Mouse (Mus musculus) liver, embryonic 12.5 days (tissue): ENCODE measurements around the gene Eif4e2. TPM values are rescaled to one million over a fixed set of nuclear protein-coding genes. Genes with fewer than 3 reads are reported as not detected.
A peak's percentile ranks its signal among the peaks of the same experiment; 100 is the strongest.

Experiments
- ATAC-seq: fragments of 200-750 bp; cut with Nextera tagmentation; 2 replicates; pipeline ENCODE4 v1.8.0; 2017; ENCODE audit warnings: moderate number of reproducible peaks, mild to moderate bottlenecking, moderate library complexity
- H3K27ac ChIP-seq: fragments of 300-500 bp; sonication (generic); 2 replicates; pipeline ENCODE4 v1.5.1; 2016; ENCODE audit warnings: mild to moderate bottlenecking
- H3K27me3 ChIP-seq: fragments of 300-500 bp; sonication (generic); replicated peaks from 2 replicates; pipeline ENCODE4 v1.6.1; 2016; ENCODE audit warnings: mild to moderate bottlenecking, moderate library complexity
- H3K36me3 ChIP-seq: fragments of 300-500 bp; sonication (generic); 2 replicates; pipeline ENCODE4 v1.6.1; 2016; ENCODE audit warnings: mild to moderate bottlenecking, moderate library complexity
- H3K4me1 ChIP-seq: fragments of 300-500 bp; sonication (generic); 2 replicates; pipeline ENCODE4 v1.6.1; 2016
- H3K4me2 ChIP-seq: fragments of 300-500 bp; sonication (generic); 2 replicates; pipeline ENCODE4 v1.6.1; 2016; ENCODE audit warnings: mild to moderate bottlenecking, moderate library complexity
- H3K4me3 ChIP-seq: fragments of 300-500 bp; sonication (generic); 2 replicates; pipeline ENCODE4 v1.5.1; 2016; ENCODE audit warnings: mild to moderate bottlenecking, moderate library complexity
- H3K9ac ChIP-seq: fragments of 300-500 bp; sonication (generic); 2 replicates; pipeline ENCODE4 v1.6.1; 2016; ENCODE audit warnings: mild to moderate bottlenecking, moderate library complexity
- H3K9me3 ChIP-seq: fragments of 300-500 bp; sonication (generic); replicated peaks from 2 replicates; pipeline ENCODE4 v1.6.1; 2016; ENCODE audit warnings: mild to moderate bottlenecking, moderate library complexity
- WGBS: fragments of 180-500 bp; shearing (Covaris S2); methylation state at CpG from one replicate; pipeline ENCODE4 v1.1.7; 2016; ENCODE audit not compliant: insufficient replicate concordance; 5-methylcytosine and 5-hydroxymethylcytosine counted together
- polyA plus RNA-seq: library from polyadenylated mRNA; unstranded; fragments of >200 nt; fragmentation: Nextera tagmentation; extraction: Ambion mirVana; gene quantifications from 2 replicates; pipeline ENCODE4 v1.2.1, GENCODE M21; 2016

The Eif4e2 gene
- polyA plus RNA-seq = 114 and 117 TPM in 2 replicates

DNA sequence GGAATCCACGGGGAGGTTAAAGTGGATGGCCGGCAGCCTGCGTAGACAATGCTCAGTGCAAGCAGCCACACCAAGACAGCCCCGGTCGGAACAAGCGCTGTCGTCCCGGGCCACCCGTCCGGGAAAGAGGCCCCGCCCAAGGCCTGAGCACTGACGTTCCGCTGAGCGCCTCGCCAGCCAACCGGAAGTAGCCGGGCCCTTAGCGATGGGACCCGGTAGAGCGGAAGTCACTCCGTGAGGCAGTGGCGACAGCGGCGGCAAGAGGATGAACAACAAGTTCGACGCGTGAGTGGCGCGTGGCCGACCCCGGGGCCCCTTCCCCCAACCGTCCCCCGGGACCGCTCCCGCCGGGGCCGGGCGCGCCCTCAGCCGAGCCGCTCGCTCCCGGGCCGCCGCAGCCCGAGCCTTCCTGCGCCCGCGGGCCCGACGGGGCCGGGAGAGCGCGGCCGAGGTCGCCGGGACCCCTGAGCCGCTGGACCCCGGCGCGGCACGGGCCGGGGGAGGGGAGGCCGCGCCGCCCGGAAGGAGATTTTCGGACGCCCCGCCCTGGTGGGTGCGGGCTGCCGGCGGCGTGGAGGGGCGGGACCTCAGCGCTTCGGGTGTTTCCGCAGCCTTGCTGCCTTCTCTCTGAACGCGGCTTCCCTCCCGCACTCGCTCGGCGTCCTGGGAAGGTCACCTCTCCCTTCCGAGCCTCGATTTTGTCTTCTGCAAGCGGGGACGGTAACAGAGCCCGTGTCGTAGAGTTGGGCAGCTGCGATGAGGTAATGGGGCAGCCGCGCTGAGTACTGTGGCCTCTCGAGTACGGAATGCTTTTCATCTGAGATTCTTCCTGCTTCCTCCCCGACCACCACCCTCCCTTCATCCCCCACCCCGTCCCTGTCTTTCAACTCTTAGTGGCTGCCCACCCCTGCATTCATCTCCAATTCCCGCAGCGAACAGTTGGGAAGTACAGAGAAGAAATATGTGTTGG lies at the start of gene Eif4e2:
Eif4e2 (plus strand) TSS at position 180 of the 970 bp plus-strand sequence.
- no peaks in the 10 kb centered on the region for H3K9me3 ChIP-seq
- peaks cover 15% of the 10 kb centered on the region for H3K27me3 ChIP-seq
- peak within 1 kb of the TSS; percentile 98 for H3K9ac ChIP-seq
- ATAC-seq = peak; percentile 97
- peak within 1 kb of the TSS; percentile 93 for H3K4me2 ChIP-seq
- H3K4me1 ChIP-seq = peaks cover 49% of the 10 kb centered on the region
- H3K4me3 ChIP-seq = peak within 1 kb of the TSS; percentile 96
- WGBS = under 1% methylated on average over 84 of the region's 99 CpGs
- peak within 1 kb of the TSS; percentile 99 for H3K27ac ChIP-seq
- H3K36me3 ChIP-seq = peaks cover 34% of the 10 kb centered on the region

DNA sequence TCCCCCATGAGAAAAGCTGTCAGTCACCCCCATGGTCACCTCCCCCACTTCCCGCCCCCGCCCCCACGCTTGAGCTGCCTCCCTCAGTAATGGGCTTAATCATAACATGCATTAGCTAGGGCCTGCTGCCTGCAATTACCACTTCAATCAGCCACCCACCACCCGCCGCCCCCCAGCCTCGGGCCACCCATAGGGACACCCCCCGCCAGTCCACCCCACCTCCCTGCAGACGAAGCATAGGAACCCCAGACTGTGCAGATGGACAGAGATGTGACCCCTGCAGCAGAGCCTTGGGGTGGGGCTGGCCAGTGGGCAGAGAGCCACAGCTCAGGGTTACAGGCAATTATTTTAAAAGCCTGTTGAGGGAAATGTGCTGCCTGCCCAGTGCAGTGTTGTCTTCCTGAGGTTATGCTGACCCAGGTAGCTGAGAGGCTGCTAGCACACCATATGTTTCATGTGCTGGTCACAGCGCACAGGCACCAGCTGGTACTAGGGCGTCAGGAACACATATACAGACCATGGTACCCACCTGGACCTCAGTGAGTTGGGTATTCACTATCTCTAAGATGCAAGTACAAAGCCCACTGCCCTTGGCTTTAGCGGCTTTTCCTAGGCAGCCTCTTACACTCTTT lies 49.4 kb upstream of the Eif4e2 start:
- H3K4me3 ChIP-seq = no peak overlapping the region
- no peak overlapping the region for H3K27ac ChIP-seq
- no peak overlapping the region for H3K4me2 ChIP-seq
- H3K36me3 ChIP-seq = no peaks in the 10 kb centered on the region
- no peak overlapping the region for H3K9ac ChIP-seq
- H3K27me3 ChIP-seq = peaks cover 97% of the 10 kb centered on the region
- no peaks in the 10 kb centered on the region for H3K9me3 ChIP-seq
- no peaks in the 10 kb centered on the region for H3K4me1 ChIP-seq
- 28% methylated on average over 11 of the region's 11 CpGs for WGBS
- ATAC-seq = no peak

DNA sequence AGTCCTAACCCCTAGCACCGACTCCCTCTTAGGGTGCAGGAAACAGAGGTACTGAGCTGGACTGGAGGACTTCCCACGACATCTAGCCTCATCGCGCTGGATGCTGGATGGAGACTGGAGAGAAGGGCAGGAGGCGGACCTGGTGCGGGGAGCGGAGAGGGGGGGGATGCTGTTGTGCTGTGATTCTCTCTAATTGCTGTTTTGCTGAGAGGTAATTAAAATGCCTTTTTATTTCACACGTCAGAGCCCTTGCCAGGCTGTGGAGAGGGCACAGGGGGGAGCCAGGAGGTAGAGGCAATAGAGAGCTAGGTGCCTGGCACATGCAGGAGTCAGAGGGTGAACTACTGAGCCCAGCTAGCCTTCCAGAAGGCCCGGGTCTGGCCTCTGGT lies 48.9 kb upstream of the Eif4e2 start:
- H3K27me3 ChIP-seq = peaks cover 97% of the 10 kb centered on the region
- H3K27ac ChIP-seq = no peak overlapping the region
- no peaks in the 10 kb centered on the region for H3K4me1 ChIP-seq
- H3K9ac ChIP-seq = no peak overlapping the region
- H3K9me3 ChIP-seq = no peaks in the 10 kb centered on the region
- ATAC-seq = no peak
- H3K4me2 ChIP-seq = no peak overlapping the region
- WGBS = 46% methylated on average over 9 of the region's 9 CpGs
- no peaks in the 10 kb centered on the region for H3K36me3 ChIP-seq
- no peak overlapping the region for H3K4me3 ChIP-seq

DNA sequence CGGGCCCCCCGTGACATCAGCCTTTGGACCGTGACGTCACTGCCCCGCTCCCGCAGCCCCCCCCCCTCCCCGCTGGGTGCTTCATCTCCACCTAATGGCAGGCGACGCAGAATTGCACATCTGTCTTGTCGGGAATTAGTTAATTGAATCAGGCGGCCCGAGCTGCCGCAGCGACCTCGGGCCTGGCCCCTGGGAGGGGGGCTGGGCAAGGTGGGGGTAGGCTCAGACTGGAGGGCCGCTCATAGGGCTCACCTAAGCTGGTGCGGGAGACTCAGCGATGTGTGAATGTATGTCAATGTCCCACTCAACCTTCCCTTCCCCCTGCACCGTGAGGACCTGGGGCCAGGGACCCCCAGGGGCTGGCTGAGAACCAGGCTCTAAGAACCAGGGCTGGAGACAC lies 43.3 kb upstream of the Eif4e2 start:
- no peaks in the 10 kb centered on the region for H3K36me3 ChIP-seq
- 0 out of 2 replicates have a peak overlapping the region, but pooled peaks have one; percentile 13 for H3K4me2 ChIP-seq
- peaks cover 92% of the 10 kb centered on the region for H3K27me3 ChIP-seq
- WGBS = 25% methylated on average over 19 of the region's 19 CpGs
- no peaks in the 10 kb centered on the region for H3K9me3 ChIP-seq
- no peak for ATAC-seq
- no peak overlapping the region for H3K27ac ChIP-seq
- H3K9ac ChIP-seq = no peak overlapping the region
- H3K4me1 ChIP-seq = peaks cover 6% of the 10 kb centered on the region; the same call in 1 of the 2 replicates
- H3K4me3 ChIP-seq = no peak overlapping the region

DNA sequence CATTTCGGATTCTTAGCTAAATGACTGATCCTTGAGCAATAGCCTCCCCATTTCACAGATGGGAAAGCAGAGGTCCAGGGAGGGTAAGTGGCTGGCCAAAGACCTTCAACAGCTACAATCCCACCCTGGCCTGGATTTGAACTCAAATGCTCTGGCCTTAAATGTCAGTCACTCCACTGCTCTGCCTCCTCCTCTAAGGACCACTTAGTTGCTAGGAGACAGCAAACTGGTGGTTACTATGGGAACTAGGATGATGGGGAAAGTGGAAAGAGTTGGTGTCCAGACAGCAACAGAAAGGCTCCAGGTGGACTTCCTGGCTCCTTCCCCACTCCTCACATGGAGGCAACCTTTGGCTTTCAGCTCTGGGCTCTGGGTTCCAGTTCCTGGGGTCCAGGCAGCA lies 42.4 kb upstream of the Eif4e2 start:
- Histone ChIP-seq H3K27me3 (peaks cover 89% of the 10 kb centered on the region), H3K9ac (no peak overlapping the region), H3K27ac (no peak overlapping the region), H3K4me1 (peaks cover 6% of the 10 kb centered on the region; the same call in 1 of the 2 replicates), H3K4me2 (no peak overlapping the region), H3K9me3 (no peaks in the 10 kb centered on the region), H3K36me3 (no peaks in the 10 kb centered on the region), H3K4me3 (no peak overlapping the region)
- 41% methylated on average over 1 of the region's 1 CpGs for WGBS
- ATAC-seq = no peak

DNA sequence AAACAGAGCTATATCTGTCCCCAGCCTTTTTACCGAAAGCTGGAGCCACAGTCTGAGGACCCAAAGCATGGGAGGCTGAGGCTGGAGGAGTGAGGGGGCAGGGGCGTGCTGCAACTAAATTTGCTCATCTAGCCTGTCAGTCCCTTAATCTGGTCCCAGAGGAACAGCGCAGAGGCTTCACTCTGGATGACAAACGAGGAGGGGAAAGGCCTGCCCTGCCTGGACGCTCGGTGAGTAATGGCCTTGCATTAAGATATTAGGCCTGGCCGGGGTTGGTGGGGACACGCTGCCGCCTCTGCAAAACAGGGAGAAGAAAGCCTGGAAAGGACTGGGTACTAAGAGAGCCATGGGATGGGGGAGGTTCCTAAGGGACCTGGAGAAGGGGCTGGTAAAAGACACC lies 41.4 kb upstream of the Eif4e2 start:
- peaks cover 6% of the 10 kb centered on the region; the same call in 1 of the 2 replicates for H3K4me1 ChIP-seq
- WGBS = 49% methylated on average over 9 of the region's 9 CpGs
- H3K9ac ChIP-seq = no peak overlapping the region
- no peaks in the 10 kb centered on the region for H3K36me3 ChIP-seq
- H3K27ac ChIP-seq = no peak overlapping the region
- no peak for ATAC-seq
- H3K4me2 ChIP-seq = no peak overlapping the region
- no peak overlapping the region for H3K4me3 ChIP-seq
- H3K27me3 ChIP-seq = peaks cover 88% of the 10 kb centered on the region
- H3K9me3 ChIP-seq = no peaks in the 10 kb centered on the region

DNA sequence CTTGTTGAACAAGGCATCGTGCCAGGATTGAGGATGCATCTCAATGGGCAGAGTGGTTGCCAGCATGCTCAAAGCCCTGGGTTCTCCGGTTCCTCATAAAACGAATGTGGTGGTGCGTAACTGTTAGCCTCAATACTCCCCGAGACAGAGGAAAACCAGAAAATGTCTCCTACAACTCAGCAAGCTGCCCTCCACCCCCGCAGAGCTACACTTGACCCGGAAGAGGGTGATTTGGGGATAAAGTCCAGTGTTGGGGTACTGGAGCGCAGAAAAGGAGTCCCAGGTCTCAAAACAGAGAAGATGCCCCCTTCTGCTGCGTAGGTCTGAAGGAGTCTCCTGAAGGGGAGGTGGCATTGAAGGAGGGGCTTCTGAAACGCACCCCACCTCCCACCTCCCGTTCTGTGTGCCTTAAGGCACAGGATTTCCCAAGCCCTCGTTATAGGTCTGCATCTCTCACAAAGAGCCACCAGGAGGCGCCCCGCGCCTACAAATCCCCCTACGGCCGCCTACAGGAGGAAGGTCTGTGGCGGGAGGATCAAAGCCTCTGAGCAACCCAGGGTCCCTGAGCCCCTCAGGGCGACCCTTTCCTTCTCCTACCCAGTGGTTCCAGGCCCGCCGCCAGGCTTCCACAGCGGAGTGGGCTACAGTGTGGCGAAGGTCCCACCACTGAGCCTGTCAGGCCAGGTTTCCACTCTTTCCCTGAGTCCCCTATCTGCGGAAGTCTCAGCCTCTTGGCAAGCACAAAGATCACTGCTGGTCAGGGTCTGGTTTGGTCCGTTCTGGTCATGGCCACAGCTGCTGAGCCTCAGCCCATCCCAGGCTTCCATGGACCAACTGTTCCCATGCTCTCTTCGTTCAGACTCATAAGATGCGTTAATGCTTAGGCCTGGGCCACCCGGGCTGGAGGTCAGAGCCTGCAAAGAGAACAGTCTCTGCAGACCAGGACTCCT lies 39.4 kb upstream of the Eif4e2 start:
- H3K9me3 ChIP-seq = no peaks in the 10 kb centered on the region
- no peak overlapping the region for H3K27ac ChIP-seq
- ATAC-seq = no peak
- no peak overlapping the region for H3K4me3 ChIP-seq
- H3K36me3 ChIP-seq = no peaks in the 10 kb centered on the region
- H3K27me3 ChIP-seq = peaks cover 71% of the 10 kb centered on the region
- H3K9ac ChIP-seq = no peak overlapping the region
- peaks cover 6% of the 10 kb centered on the region; the same call in 1 of the 2 replicates for H3K4me1 ChIP-seq
- peak overlapping the region; percentile 28; the same call in 1 of the 2 replicates for H3K4me2 ChIP-seq
- WGBS = 27% methylated on average over 25 of the region's 28 CpGs

DNA sequence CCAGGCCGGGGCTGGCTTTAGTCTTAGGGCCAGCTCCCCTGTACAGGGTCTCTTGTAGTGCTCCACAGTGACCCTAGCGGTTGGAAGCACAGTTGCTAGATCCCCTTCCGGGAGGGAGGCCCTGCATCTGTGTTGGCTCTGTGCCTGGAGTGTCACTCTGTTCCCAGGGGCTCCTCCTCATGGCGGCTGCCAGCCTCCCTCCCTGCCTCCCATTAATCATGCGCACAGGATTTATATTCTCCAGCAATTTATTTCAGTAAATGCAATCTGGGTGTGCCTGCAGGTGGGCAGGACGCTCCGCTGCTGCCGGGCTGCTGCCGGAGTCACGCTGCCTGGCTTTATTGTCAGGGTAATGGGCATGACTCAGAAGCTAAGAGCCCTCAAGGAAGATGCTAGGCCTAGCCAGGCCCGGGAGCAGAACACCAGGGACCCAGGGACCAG lies 37.8 kb upstream of the Eif4e2 start:
- Histone ChIP-seq H3K27ac (no peak overlapping the region), H3K27me3 (peaks cover 64% of the 10 kb centered on the region), H3K36me3 (no peaks in the 10 kb centered on the region), H3K4me1 (no peaks in the 10 kb centered on the region), H3K9me3 (no peaks in the 10 kb centered on the region), H3K9ac (no peak overlapping the region), H3K4me2 (no peak overlapping the region), H3K4me3 (no peak overlapping the region)
- ATAC-seq = no peak
- WGBS = 30% methylated on average over 11 of the region's 11 CpGs

DNA sequence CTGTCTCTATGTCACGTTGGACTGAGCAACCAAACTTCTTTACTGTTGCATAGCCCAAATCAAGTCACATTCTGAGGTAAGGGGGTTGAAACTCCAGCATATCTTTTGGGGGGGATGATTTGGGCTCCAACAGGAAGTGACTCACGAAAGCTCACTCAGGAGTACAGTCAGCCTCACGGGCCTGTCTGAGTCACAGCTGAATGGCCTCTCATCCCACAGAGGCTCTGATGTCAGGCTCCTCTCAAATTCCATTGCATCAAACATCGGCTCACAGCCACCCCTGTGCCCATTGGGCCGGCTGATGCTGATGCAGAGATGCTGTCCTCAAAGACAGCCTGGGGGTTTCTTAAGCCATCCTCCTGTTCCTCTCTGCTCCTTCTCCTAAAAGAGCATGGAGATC lies 32.8 kb upstream of the Eif4e2 start:
- Histone ChIP-seq H3K4me3 (no peak overlapping the region), H3K4me2 (no peak overlapping the region), H3K27ac (no peak overlapping the region), H3K4me1 (0 out of 2 replicates have a peak, but pooled peaks cover 3% of the 10 kb centered on the region), H3K27me3 (peaks cover 71% of the 10 kb centered on the region), H3K9me3 (no peaks in the 10 kb centered on the region), H3K9ac (no peak overlapping the region), H3K36me3 (no peaks in the 10 kb centered on the region)
- ATAC-seq = no peak
- 26% methylated on average over 5 of the region's 5 CpGs for WGBS

DNA sequence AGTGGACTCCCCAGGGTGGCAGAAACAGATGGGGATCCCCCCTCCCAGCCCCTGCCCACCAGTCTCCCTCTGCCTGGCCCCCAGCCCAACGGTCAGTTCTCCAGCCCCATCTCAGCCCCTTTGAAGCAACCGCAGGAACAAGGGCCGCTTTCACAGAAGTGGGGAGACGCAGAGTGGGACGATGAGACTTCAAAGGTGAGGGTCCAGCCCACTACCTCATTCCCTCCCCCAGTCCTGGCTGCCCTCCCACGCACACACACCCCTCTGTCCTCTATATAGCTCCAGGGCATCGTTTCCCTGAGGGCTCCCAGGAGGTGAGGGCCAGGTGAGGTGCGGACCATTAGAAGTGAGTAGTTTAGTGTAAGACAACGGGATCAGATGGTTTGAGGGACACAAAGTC lies 30.7 kb upstream of the Eif4e2 start, which contains the start of gene Prss56:
Prss56 (plus strand) TSS at position 301 of the 400 bp plus-strand sequence.
- 0 out of 2 replicates have a peak, but pooled peaks cover 11% of the 10 kb centered on the region for H3K4me1 ChIP-seq
- H3K9ac ChIP-seq = no peak within 1 kb of the TSS
- no peak for ATAC-seq
- peaks cover 79% of the 10 kb centered on the region for H3K27me3 ChIP-seq
- H3K36me3 ChIP-seq = no peaks in the 10 kb centered on the region
- no peak within 1 kb of the TSS for H3K27ac ChIP-seq
- no peak within 1 kb of the TSS for H3K4me3 ChIP-seq
- no peak within 1 kb of the TSS for H3K4me2 ChIP-seq
- 42% methylated on average over 9 of the region's 9 CpGs for WGBS
- no peaks in the 10 kb centered on the region for H3K9me3 ChIP-seq
